9 mouse cellular contexts compared by ENCODE assay signal in the genomic region with DNA sequence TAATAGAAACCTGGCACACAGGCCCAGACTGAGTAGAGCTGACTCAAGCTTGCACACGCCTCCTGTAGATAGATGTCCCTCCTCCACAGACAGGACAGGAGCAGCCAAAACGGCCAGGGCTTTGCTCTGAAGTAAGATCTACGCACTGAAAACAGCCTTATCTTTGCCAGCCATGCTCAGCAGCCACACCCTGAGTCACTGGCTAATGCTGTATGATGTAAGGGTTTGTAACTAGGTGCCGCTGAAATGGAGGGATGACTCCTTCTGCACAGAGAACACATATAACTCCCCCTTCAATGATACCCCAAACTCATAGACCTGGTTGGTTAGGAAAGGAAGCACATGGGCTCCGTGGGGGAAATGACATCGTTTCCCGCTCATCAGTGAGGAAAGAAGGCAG. TPM values are rescaled to one million over a fixed set of nuclear protein-coding genes. Genes with fewer than 3 reads are reported as not detected.
DNase-seq lines count a peak whose midpoint lies in the region; ATAC-seq lines count a peak whose summit lies in the region.
"Had no signal": no experiment of that assay in that cellular context is flagged by ENCODE, and none has a peak within 500 bp of the region (broad histone marks: within the 10 kb centered on the region; RNA-seq: fewer than 3 reads in every experiment).

No protein-coding gene starts in this region.

- H3K4me3 ChIP-seq in heart, embryonic 15.5 days = no peak overlapping the region
- no peak overlapping the region for H3K4me3 ChIP-seq in kidney, embryonic 14.5 days (ENCODE audit: low read length)
- H3K4me3 ChIP-seq: megakaryocyte, embryonic 14.5 days had no signal

- no peak for DNase-seq in heart, adult 9 months (ENCODE audit: low spot score in 2 of 2)
- DNase-seq in MN1 (ENCODE audit: low spot score) = peak; percentile 70
- no peak for DNase-seq in ovary, adult 18-20 months (ENCODE audit: low spot score)
- no peak for DNase-seq in embryo, embryonic 10.5 days (ENCODE audit: low spot score)

- H3K36me3 ChIP-seq in heart, embryonic 15.5 days = no peaks in the 10 kb centered on the region
- no peaks in the 10 kb centered on the region for H3K36me3 ChIP-seq in kidney, embryonic 14.5 days (ENCODE audit: control insufficient read depth, insufficient read depth, low read length)

- ATAC-seq in heart, embryonic 15.5 days (replicated peaks; ENCODE audit: insufficient number of reproducible peaks, insufficient read depth, low FRiP score, low read depth) = peak; percentile 58; the same call in 1 of the 2 replicates
- ATAC-seq in erythroblast, adult 5-6 weeks (replicated peaks; ENCODE audit: low FRiP score, poor library complexity, severe bottlenecking) = peak; percentile 85
- ATAC-seq in megakaryocyte-erythroid progenitor cell, adult 5-6 weeks (replicated peaks; ENCODE audit: low FRiP score, low TSS enrichment, poor library complexity, severe bottlenecking) = peak; percentile 95
- no peak for ATAC-seq in kidney, embryonic 14.5 days (ENCODE audit: low FRiP score, low TSS enrichment)

- H3K27ac ChIP-seq in heart, embryonic 15.5 days = no peak overlapping the region
- no peak overlapping the region for H3K27ac ChIP-seq in kidney, embryonic 14.5 days (ENCODE audit: low read depth, low read length)

- no peaks in the 10 kb centered on the region for H3K9me3 ChIP-seq in heart, embryonic 15.5 days (replicated peaks)
- H3K9me3 ChIP-seq in kidney, embryonic 14.5 days (ENCODE audit: control insufficient read depth, low read length) = no peaks in the 10 kb centered on the region
- H3K9me3 ChIP-seq: megakaryocyte, embryonic 14.5 days had no signal

- 47% methylated on average over 7 of the region's 7 CpGs for WGBS in heart, embryonic 15.5 days
- WGBS in kidney, embryonic 14.5 days = 58% methylated on average over 7 of the region's 7 CpGs

- no peak overlapping the region for H3K9ac ChIP-seq in heart, embryonic 15.5 days
- H3K9ac ChIP-seq in kidney, embryonic 14.5 days (ENCODE audit: low read depth, low read length) = no peak overlapping the region

- H3K4me2 ChIP-seq in heart, embryonic 15.5 days = no peak overlapping the region
- no peak overlapping the region for H3K4me2 ChIP-seq in kidney, embryonic 14.5 days (replicated peaks; ENCODE audit: low read depth, low read length)

- H3K27me3 ChIP-seq in heart, embryonic 15.5 days = peaks cover 32% of the 10 kb centered on the region
- peaks cover 23% of the 10 kb centered on the region for H3K27me3 ChIP-seq in kidney, embryonic 14.5 days (ENCODE audit: control insufficient read depth, insufficient read depth, low read length)

- no peaks in the 10 kb centered on the region; the same call in 1 of the 2 replicates for H3K4me1 ChIP-seq in heart, embryonic 15.5 days (replicated peaks)
- H3K4me1 ChIP-seq in kidney, embryonic 14.5 days (ENCODE audit: control insufficient read depth, insufficient read depth, low read length) = no peaks in the 10 kb centered on the region

RNA-seq across cellular contexts. Expression of a gene that starts 19.8 kb away (rescaled TPM):
- 52.5 and 58.9 TPM in 2 replicates for polyA plus RNA-seq in heart, embryonic 15.5 days (2015; fragmentation: Nextera tagmentation; extraction: Ambion mirVana)
- total RNA-seq in erythroblast, adult 5-6 weeks (2015; ENCODE audit: low replicate concordance) = 126 and 156 TPM in 2 replicates
- 132 and 164 TPM in 2 replicates for total RNA-seq in erythroblast, adult 5-6 weeks (2017; ENCODE audit: low replicate concordance)
- total RNA-seq in megakaryocyte-erythroid progenitor cell, adult 5-6 weeks (2014; fragmentation: Nextera tagmentation) = 51.9 and 52.4 TPM in 2 replicates
- 47.2 and 50.8 TPM in 2 replicates for total RNA-seq in megakaryocyte-erythroid progenitor cell, adult 5-6 weeks (2017)
- 43.7 and 47.2 TPM in 2 replicates for polyA plus RNA-seq in kidney, embryonic 14.5 days (2014; fragmentation: Nextera tagmentation; extraction: Ambion mirVana)

RNA-seq across cellular contexts. Expression of a gene that starts 38.8 kb away (rescaled TPM):
- polyA plus RNA-seq in heart, embryonic 15.5 days (2015; fragmentation: Nextera tagmentation; extraction: Ambion mirVana) = not detected in 2 replicates
- total RNA-seq in erythroblast, adult 5-6 weeks (2015; ENCODE audit: low replicate concordance) = 12.3 TPM in 1 of 2 replicates, not detected in the other
- 7.8 TPM in 1 of 2 replicates, not detected in the other for total RNA-seq in erythroblast, adult 5-6 weeks (2017; ENCODE audit: low replicate concordance)
- 7.6 TPM in 1 of 2 replicates, not detected in the other for total RNA-seq in megakaryocyte-erythroid progenitor cell, adult 5-6 weeks (2014; fragmentation: Nextera tagmentation)
- not detected in 2 replicates for total RNA-seq in megakaryocyte-erythroid progenitor cell, adult 5-6 weeks (2017)
- polyA plus RNA-seq in kidney, embryonic 14.5 days (2014; fragmentation: Nextera tagmentation; extraction: Ambion mirVana) = not detected in 2 replicates

RNA-seq across cellular contexts. Expression of a gene that starts 53.2 kb away (rescaled TPM):
- polyA plus RNA-seq in heart, embryonic 15.5 days (2015; fragmentation: Nextera tagmentation; extraction: Ambion mirVana) = 57.9 and 58.9 TPM in 2 replicates
- 43.9 and 52.3 TPM in 2 replicates for total RNA-seq in erythroblast, adult 5-6 weeks (2015; ENCODE audit: low replicate concordance)
- 39.4 and 48.8 TPM in 2 replicates for total RNA-seq in erythroblast, adult 5-6 weeks (2017; ENCODE audit: low replicate concordance)
- total RNA-seq in megakaryocyte-erythroid progenitor cell, adult 5-6 weeks (2014; fragmentation: Nextera tagmentation) = 17.3 and 20.6 TPM in 2 replicates
- 23.1 and 29.0 TPM in 2 replicates for total RNA-seq in megakaryocyte-erythroid progenitor cell, adult 5-6 weeks (2017)
- polyA plus RNA-seq in kidney, embryonic 14.5 days (2014; fragmentation: Nextera tagmentation; extraction: Ambion mirVana) = 17.4 and 21.3 TPM in 2 replicates
